Mouse (Mus musculus) kidney, postnatal 0 days (tissue): Measurements from ENCODE around the gene Tor4a. TPM values are rescaled to one million over a fixed set of nuclear protein-coding genes. Genes with fewer than 3 reads are reported as not detected.

Experiments used
- ATAC-seq: fragments of 200-750 bp; cut with Nextera tagmentation; replicated peaks from 2 replicates; pipeline ENCODE4 v1.8.0; 2017; ENCODE audit warnings: low read depth, moderate number of reproducible peaks, moderate TSS enrichment, moderate library complexity; ENCODE audit not compliant: low FRiP score
- DNase-seq: peaks from one replicate; pipeline ENCODE4 v3.0.0-alpha.2; 2016; ENCODE audit warnings: low spot score
- H3K27ac ChIP-seq: fragments of 300-500 bp; sonication (generic); 2 replicates; pipeline ENCODE4 v1.5.1; 2014; ENCODE audit warnings: mild to moderate bottlenecking
- H3K27me3 ChIP-seq: fragments of 300-500 bp; sonication (generic); 2 replicates; pipeline ENCODE4 v1.6.1; 2014; ENCODE audit warnings: low read length, mixed read lengths; ENCODE audit not compliant: insufficient read depth
- H3K36me3 ChIP-seq: fragments of 300-500 bp; sonication (generic); 2 replicates; pipeline ENCODE4 v1.6.1; 2014; ENCODE audit warnings: low read length, mixed read lengths; ENCODE audit not compliant: insufficient read depth
- H3K4me1 ChIP-seq: fragments of 300-500 bp; sonication (generic); replicated peaks from 2 replicates; pipeline ENCODE4 v1.6.1; 2014; ENCODE audit warnings: antibody characterized with exemption, low read length, mixed read lengths; ENCODE audit not compliant: insufficient read depth
- H3K4me2 ChIP-seq: fragments of 300-500 bp; sonication (generic); 2 replicates; pipeline ENCODE4 v1.6.1; 2014; ENCODE audit warnings: mild to moderate bottlenecking, low read length, moderate library complexity, mixed read lengths
- H3K4me3 ChIP-seq: fragments of 300-500 bp; sonication (generic); replicated peaks from 2 replicates; pipeline ENCODE4 v1.5.1; 2014; ENCODE audit warnings: low read depth, low read length
- H3K9ac ChIP-seq: fragments of 300-500 bp; sonication (generic); 2 replicates; pipeline ENCODE4 v1.6.1; 2014; ENCODE audit warnings: low read depth, low read length
- H3K9me3 ChIP-seq: fragments of 300-500 bp; sonication (generic); replicated peaks from 2 replicates; pipeline ENCODE4 v1.6.1; 2016; ENCODE audit warnings: low read length, inconsistent platforms, mixed read lengths
- CTCF ChIP-seq: IDR thresholded peaks from 2 replicates; pipeline ENCODE4 v1.5.1; 2016; ENCODE audit warnings: antibody characterized with exemption, low read depth, mild to moderate bottlenecking, moderate library complexity
- WGBS: fragments of 180-500 bp; shearing (Covaris S2); extraction: QIAGEN DNeasy Blood & Tissue Kit; methylation state at CpG from one replicate; pipeline ENCODE4 v1.1.7; 2014; 5-methylcytosine and 5-hydroxymethylcytosine counted together
- polyA plus RNA-seq: library from polyadenylated mRNA; unstranded; fragments of >200 nt; fragmentation: Nextera tagmentation; extraction: Ambion mirVana; gene quantifications from 2 replicates; pipeline ENCODE4 v1.2.1, GENCODE M21; 2015

Tor4a gene
- polyA plus RNA-seq, 1 experiment from 2014 or later: 10.8 TPM

DNA sequence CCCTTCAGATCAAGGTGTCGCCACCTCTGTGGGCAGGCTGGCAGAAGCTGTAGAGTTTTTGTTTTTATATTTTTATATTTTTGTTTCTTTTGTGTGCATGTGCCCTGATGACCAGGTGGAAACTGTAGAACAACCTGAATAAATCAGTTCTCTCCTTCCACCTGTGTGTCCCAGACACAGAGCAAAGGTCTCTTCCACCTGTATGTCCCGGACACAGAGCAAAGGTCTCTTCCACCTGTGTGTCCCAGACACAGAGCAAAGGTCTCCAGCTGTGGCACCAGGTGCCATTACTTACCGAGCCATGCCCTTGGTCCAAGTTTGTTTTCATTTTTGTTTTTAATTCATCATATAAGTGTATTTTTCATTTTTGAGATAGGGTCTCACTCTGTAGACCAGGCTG, 40.5 kb downstream of the Tor4a start:
- H3K9me3 ChIP-seq: no peaks in the 10 kb centered on the region
- TF ChIP-seq CTCF: no peak
- H3K4me2 ChIP-seq: no peak overlapping the region
- H3K27me3 ChIP-seq: no peaks in the 10 kb centered on the region
- H3K4me1 ChIP-seq: no peaks in the 10 kb centered on the region
- WGBS: 86% methylated on average over 3 of the region's 3 CpGs
- H3K27ac ChIP-seq: no peak overlapping the region
- H3K9ac ChIP-seq: no peak overlapping the region
- H3K4me3 ChIP-seq: no peak overlapping the region
- DNase-seq: no peak
- no peaks in the 10 kb centered on the region for H3K36me3 ChIP-seq
- ATAC-seq: no peak

DNA sequence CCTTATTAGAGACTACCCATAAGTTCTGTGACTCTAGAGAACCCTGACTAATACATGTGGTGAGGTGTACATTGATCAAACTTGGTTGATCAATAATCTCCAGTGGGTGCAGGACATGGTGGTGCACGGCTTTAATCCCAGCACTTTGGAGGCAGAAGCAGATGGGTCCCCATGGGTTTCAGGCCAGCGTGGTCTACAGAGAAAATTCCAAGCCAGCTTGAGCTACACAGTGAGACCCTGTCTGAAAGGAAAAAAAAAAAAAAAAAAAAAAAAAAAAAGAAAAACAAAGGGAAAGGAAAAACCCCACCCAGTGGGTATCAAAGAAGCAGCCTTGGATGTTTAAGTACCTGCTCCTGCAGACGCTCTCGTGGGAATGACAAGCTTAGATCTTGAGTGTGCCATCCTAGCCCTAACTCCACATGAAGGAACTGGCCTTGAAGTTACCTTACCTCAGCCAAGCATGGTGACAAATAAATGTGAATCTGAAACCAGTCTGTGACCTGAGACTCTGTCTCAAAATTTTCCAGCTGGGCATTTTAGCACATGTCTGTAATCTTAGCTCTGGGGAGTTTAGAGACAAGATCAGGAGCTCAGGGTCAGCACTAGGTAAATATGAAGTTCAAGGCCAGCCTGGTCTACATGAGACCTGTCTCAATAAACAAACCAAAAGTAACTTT, 45.3 kb downstream of the Tor4a start:
- Histone ChIP-seq H3K27ac (no peak overlapping the region), H3K27me3 (no peaks in the 10 kb centered on the region), H3K4me2 (no peak overlapping the region), H3K9me3 (no peaks in the 10 kb centered on the region), H3K9ac (no peak overlapping the region), H3K36me3 (no peaks in the 10 kb centered on the region), H3K4me3 (no peak overlapping the region), H3K4me1 (no peaks in the 10 kb centered on the region)
- WGBS: 67% methylated on average over 4 of the region's 4 CpGs
- no peak for TF ChIP-seq CTCF
- ATAC-seq (no peak), DNase-seq (no peak)

DNA sequence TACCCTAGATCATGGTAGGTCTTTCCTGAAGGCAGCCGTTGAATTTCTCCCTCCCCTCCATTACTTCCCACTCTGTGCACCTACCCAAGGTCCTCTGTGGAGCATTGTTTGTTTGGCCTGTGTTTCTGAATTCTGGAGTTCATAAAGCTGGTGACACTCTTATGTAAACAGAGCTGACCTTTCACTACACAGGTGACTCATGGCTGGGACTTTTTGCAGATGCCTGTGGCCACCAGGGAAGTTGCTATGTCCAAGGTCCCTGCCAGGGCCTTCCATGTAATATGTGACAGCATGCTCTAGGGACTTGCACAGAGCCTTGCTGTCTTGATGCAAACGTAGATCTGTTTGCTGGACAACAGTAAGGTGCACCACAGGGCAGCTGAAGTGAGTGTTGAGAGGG, 47.0 kb downstream of the Tor4a start:
- WGBS: 84% methylated on average over 2 of the region's 2 CpGs
- H3K27me3 ChIP-seq: no peaks in the 10 kb centered on the region
- DNase-seq (no peak), ATAC-seq (no peak)
- no peak overlapping the region for H3K4me3 ChIP-seq
- H3K9me3 ChIP-seq: no peaks in the 10 kb centered on the region
- H3K9ac ChIP-seq: no peak overlapping the region
- no peaks in the 10 kb centered on the region for H3K36me3 ChIP-seq
- TF ChIP-seq CTCF: no peak
- H3K4me2 ChIP-seq: no peak overlapping the region
- H3K27ac ChIP-seq: no peak overlapping the region
- H3K4me1 ChIP-seq: no peaks in the 10 kb centered on the region

DNA sequence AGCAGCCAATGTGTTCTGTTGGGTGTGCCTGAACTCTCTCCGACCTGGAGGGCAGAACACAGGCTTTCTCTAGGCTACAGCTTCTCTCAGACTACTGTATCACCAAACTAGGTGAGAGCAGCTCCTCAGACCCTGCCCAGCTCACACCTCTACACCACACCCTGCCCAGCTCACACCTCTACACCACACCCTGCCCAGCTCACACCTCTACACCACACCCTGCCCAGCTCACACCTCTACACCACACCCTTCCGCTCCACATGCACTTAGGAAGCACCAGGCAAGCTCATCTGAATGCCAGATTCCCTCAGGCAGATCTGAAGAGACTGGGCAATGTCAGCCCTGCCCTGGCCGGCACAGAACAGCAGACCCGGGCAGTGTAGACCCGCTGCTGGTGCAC, 48.8 kb downstream of the Tor4a start:
- no peak overlapping the region for H3K27ac ChIP-seq
- no peak overlapping the region for H3K4me2 ChIP-seq
- no peaks in the 10 kb centered on the region for H3K4me1 ChIP-seq
- no peak overlapping the region for H3K9ac ChIP-seq
- no peaks in the 10 kb centered on the region for H3K27me3 ChIP-seq
- no peaks in the 10 kb centered on the region for H3K9me3 ChIP-seq
- no peaks in the 10 kb centered on the region for H3K36me3 ChIP-seq
- H3K4me3 ChIP-seq: no peak overlapping the region
- TF ChIP-seq CTCF: no peak
- DNase-seq (no peak), ATAC-seq (no peak)
- WGBS: 69% methylated on average over 5 of the region's 5 CpGs

DNA sequence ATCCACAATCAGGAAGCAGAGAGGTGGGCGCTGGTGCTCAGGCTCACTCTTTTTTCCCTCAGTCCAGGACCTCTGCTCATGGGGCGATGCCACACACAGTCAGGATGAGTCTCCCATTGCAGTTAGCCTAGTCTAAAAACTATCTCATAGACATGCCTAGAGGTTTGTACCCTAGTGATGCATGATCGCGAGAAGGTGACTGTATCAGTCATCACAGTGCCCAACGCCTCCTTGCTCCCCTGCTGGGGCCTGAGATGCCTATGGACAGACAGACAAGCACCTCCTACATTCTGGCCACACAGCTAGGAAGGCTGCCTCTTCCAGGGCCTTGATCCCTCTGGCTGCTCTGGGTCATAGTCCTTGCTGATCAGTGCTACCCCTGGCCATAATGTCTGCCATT, 49.3 kb downstream of the Tor4a start:
- Histone ChIP-seq H3K4me3 (no peak overlapping the region), H3K4me1 (no peaks in the 10 kb centered on the region), H3K9me3 (no peaks in the 10 kb centered on the region), H3K4me2 (no peak overlapping the region), H3K27ac (no peak overlapping the region), H3K9ac (no peak overlapping the region), H3K36me3 (no peaks in the 10 kb centered on the region), H3K27me3 (no peaks in the 10 kb centered on the region)
- DNase-seq: no peak
- 83% methylated on average over 5 of the region's 5 CpGs for WGBS
- no peak for TF ChIP-seq CTCF
- no peak for ATAC-seq

DNA sequence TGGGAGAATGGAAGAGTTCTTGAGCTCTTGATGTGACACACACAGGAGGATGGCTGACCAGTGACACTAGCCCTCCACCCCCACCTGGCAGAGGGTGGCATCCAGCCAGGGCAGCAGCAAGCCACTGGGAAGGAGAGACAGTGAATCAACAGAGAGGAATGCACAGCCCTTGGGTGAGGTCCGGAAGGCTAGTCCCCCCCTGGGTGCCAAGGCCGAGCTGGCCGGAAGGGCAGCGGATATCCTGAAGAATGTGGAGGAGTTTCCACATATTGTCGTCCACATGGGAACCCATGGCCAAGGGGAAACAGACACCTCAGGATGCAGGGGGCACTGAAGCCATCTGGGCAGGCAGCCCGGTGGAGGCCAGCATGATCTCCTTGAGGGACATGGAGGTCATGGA, 51.3 kb downstream of the Tor4a start:
- Histone ChIP-seq H3K4me1 (no peaks in the 10 kb centered on the region), H3K4me2 (no peak overlapping the region), H3K9me3 (no peaks in the 10 kb centered on the region), H3K27me3 (no peaks in the 10 kb centered on the region), H3K9ac (no peak overlapping the region), H3K4me3 (no peak overlapping the region), H3K27ac (0 out of 2 replicates have a peak overlapping the region, but pooled peaks have one; percentile 25), H3K36me3 (no peaks in the 10 kb centered on the region)
- DNase-seq (peak; percentile 25), ATAC-seq (no peak; the same call in 1 of the 2 replicates)
- no peak for TF ChIP-seq CTCF
- 48% methylated on average over 6 of the region's 6 CpGs for WGBS

Other genes starting within 250 kb of the Tor4a start
- gene Zmynd19, start 247.1 kb downstream of the Tor4a start, polyA plus RNA-seq: 11.7 and 12.2 TPM in 2 replicates
- gene Dph7, start 234.5 kb downstream of the Tor4a start, polyA plus RNA-seq: 21.6 and 23.8 TPM in 2 replicates
- 153 and 157 TPM in 2 replicates for gene Mrpl41, start 221.8 kb downstream of the Tor4a start, polyA plus RNA-seq
- 6.1 and 8.3 TPM in 2 replicates for gene Pnpla7, start 220.9 kb downstream of the Tor4a start, polyA plus RNA-seq
- 71.0 and 74.6 TPM in 2 replicates for gene Nsmf, start 142.5 kb downstream of the Tor4a start, polyA plus RNA-seq
- 6.2 TPM in 2 replicates for gene Entpd8, start 116.6 kb downstream of the Tor4a start, polyA plus RNA-seq
- 0.41 and 0.43 TPM in 2 replicates for gene Noxa1, start 101.7 kb downstream of the Tor4a start, polyA plus RNA-seq
- gene Nrarp, start 16.1 kb downstream of the Tor4a start, polyA plus RNA-seq: 19.9 and 21.6 TPM in 2 replicates
- 74.0 and 82.3 TPM in 2 replicates for gene Nelfb, start 14.6 kb upstream of the Tor4a start, polyA plus RNA-seq
- 0.29 and 0.43 TPM in 2 replicates for gene Stpg3, start 17.8 kb upstream of the Tor4a start, polyA plus RNA-seq
- 0.28 and 0.62 TPM in 2 replicates for gene Fam166a, start 21.9 kb upstream of the Tor4a start, polyA plus RNA-seq
- 339 and 384 TPM in 2 replicates for gene Tubb4b, start 27.8 kb upstream of the Tor4a start, polyA plus RNA-seq
- gene Slc34a3, start 37.5 kb upstream of the Tor4a start, polyA plus RNA-seq: 1.5 and 1.6 TPM in 2 replicates
- 0.16 and 0.28 TPM in 2 replicates for gene Rnf224, start 39.9 kb upstream of the Tor4a start, polyA plus RNA-seq
- 24.2 and 27.4 TPM in 2 replicates for gene Rnf208, start 45.4 kb upstream of the Tor4a start, polyA plus RNA-seq
- 0.61 and 0.75 TPM in 2 replicates for gene Cysrt1, start 45.6 kb upstream of the Tor4a start, polyA plus RNA-seq
- 2.7 and 3.7 TPM in 2 replicates for gene AL732309.1, start 50.0 kb upstream of the Tor4a start, polyA plus RNA-seq
- 42.6 and 46.7 TPM in 2 replicates for gene Tmem203, start 58.6 kb upstream of the Tor4a start, polyA plus RNA-seq
- 17.1 and 18.0 TPM in 2 replicates for gene Tprn, start 65.7 kb upstream of the Tor4a start, polyA plus RNA-seq
- gene Ssna1, start 75.6 kb upstream of the Tor4a start, polyA plus RNA-seq: 172 TPM in 2 replicates
- 79.4 and 84.0 TPM in 2 replicates for gene Anapc2, start 75.6 kb upstream of the Tor4a start, polyA plus RNA-seq
- not detected in 2 replicates for gene Tmem210, start 91.3 kb upstream of the Tor4a start, polyA plus RNA-seq
- 0.29 and 0.48 TPM in 2 replicates for gene Lrrc26, start 93.0 kb upstream of the Tor4a start, polyA plus RNA-seq
- gene Grin1, start 122.3 kb upstream of the Tor4a start, polyA plus RNA-seq: 0.58 and 0.66 TPM in 2 replicates
- gene Man1b1, start 135.5 kb upstream of the Tor4a start, polyA plus RNA-seq: 57.9 and 59.6 TPM in 2 replicates
- 28.5 and 31.5 TPM in 2 replicates for gene Dpp7, start 159.5 kb upstream of the Tor4a start, polyA plus RNA-seq
- gene Uap1l1, start 168.8 kb upstream of the Tor4a start, polyA plus RNA-seq: 80.5 and 92.8 TPM in 2 replicates
- gene Sapcd2, start 175.4 kb upstream of the Tor4a start, polyA plus RNA-seq: 17.9 and 19.3 TPM in 2 replicates
- 6.9 and 7.8 TPM in 2 replicates for gene Entpd2, start 199.0 kb upstream of the Tor4a start, polyA plus RNA-seq
- gene Npdc1, start 202.5 kb upstream of the Tor4a start, polyA plus RNA-seq: 43.9 and 49.9 TPM in 2 replicates
- 0.06 TPM in 1 of 2 replicates, not detected in the other for gene Fut7, start 226.4 kb upstream of the Tor4a start, polyA plus RNA-seq
- gene Abca2, start 231.8 kb upstream of the Tor4a start, polyA plus RNA-seq: 9.7 and 9.8 TPM in 2 replicates